Mouse (Mus musculus): Measurements from ENCODE around the gene Zmynd8. TPM values are rescaled to one million over a fixed set of nuclear protein-coding genes. Genes with fewer than 3 reads are reported as not detected.

Gene Zmynd8
- polyA plus RNA-seq, 1 experiment: 17.9 TPM

- H3K4me3 ChIP-seq (ENCODE audit: insufficient read depth, low read depth, low read length): no peak overlapping the region
- H3K4me1 ChIP-seq (ENCODE audit: control insufficient read depth, insufficient read depth, insufficient read length, low read length): peaks cover 3% of the 10 kb centered on the region; the same call in 1 of the 2 replicates
- H3K27ac ChIP-seq (replicated peaks; ENCODE audit: low read depth, low read length): no peak overlapping the region
Observed at GRCm38 (mm10) chr2:165828770-165829169, 70.0 kb downstream of the Zmynd8 start.

- Histone ChIP-seq H3K4me1 (ENCODE audit: control insufficient read depth, insufficient read depth, insufficient read length, low read length) (no peaks in the 10 kb centered on the region), H3K4me3 (ENCODE audit: insufficient read depth, low read depth, low read length) (no peak overlapping the region), H3K27ac (replicated peaks; ENCODE audit: low read depth, low read length) (peak overlapping the region; percentile 47; the same call in 1 of the 2 replicates)
Observed at GRCm38 (mm10) chr2:165825964-165826712, 72.7 kb downstream of the Zmynd8 start.

GRCm38 (mm10) chr2:165825261-165825900 lies 73.4 kb downstream of the Zmynd8 start:
- Histone ChIP-seq H3K4me3 (ENCODE audit: insufficient read depth, low read depth, low read length) (no peak overlapping the region), H3K27ac (replicated peaks; ENCODE audit: low read depth, low read length) (no peak overlapping the region), H3K4me1 (ENCODE audit: control insufficient read depth, insufficient read depth, insufficient read length, low read length) (no peaks in the 10 kb centered on the region)

- no peak overlapping the region for H3K27ac ChIP-seq (replicated peaks; ENCODE audit: low read depth, low read length)
- H3K4me3 ChIP-seq (ENCODE audit: insufficient read depth, low read depth, low read length): no peak overlapping the region
- H3K4me1 ChIP-seq (ENCODE audit: control insufficient read depth, insufficient read depth, insufficient read length, low read length): no peaks in the 10 kb centered on the region
Observed at GRCm38 (mm10) chr2:165824826-165825225, 74.0 kb downstream of the Zmynd8 start.

GRCm38 (mm10) chr2:165822478-165822877 lies 76.3 kb downstream of the Zmynd8 start:
- Histone ChIP-seq H3K27ac (replicated peaks; ENCODE audit: low read depth, low read length) (no peak overlapping the region), H3K4me1 (ENCODE audit: control insufficient read depth, insufficient read depth, insufficient read length, low read length) (no peaks in the 10 kb centered on the region), H3K4me3 (ENCODE audit: insufficient read depth, low read depth, low read length) (no peak overlapping the region)

GRCm38 (mm10) chr2:165821671-165822070 lies 77.1 kb downstream of the Zmynd8 start:
- H3K4me1 ChIP-seq (ENCODE audit: control insufficient read depth, insufficient read depth, insufficient read length, low read length): no peaks in the 10 kb centered on the region
- H3K4me3 ChIP-seq (ENCODE audit: insufficient read depth, low read depth, low read length): no peak overlapping the region
- H3K27ac ChIP-seq (replicated peaks; ENCODE audit: low read depth, low read length): no peak overlapping the region

- Histone ChIP-seq H3K27ac (replicated peaks; ENCODE audit: low read depth, low read length) (no peak overlapping the region), H3K4me3 (ENCODE audit: insufficient read depth, low read depth, low read length) (no peak overlapping the region), H3K4me1 (ENCODE audit: control insufficient read depth, insufficient read depth, insufficient read length, low read length) (no peaks in the 10 kb centered on the region)
Observed at GRCm38 (mm10) chr2:165820504-165821095, 78.2 kb downstream of the Zmynd8 start.

GRCm38 (mm10) chr2:165820073-165820472 lies 78.7 kb downstream of the Zmynd8 start:
- no peaks in the 10 kb centered on the region for H3K4me1 ChIP-seq (ENCODE audit: control insufficient read depth, insufficient read depth, insufficient read length, low read length)
- no peak overlapping the region for H3K27ac ChIP-seq (replicated peaks; ENCODE audit: low read depth, low read length)
- H3K4me3 ChIP-seq (ENCODE audit: insufficient read depth, low read depth, low read length): no peak overlapping the region

GRCm38 (mm10) chr2:165818985-165819948 lies 79.5 kb downstream of the Zmynd8 start:
- H3K4me1 ChIP-seq (ENCODE audit: control insufficient read depth, insufficient read depth, insufficient read length, low read length): no peaks in the 10 kb centered on the region
- no peak overlapping the region for H3K4me3 ChIP-seq (ENCODE audit: insufficient read depth, low read depth, low read length)
- H3K27ac ChIP-seq (replicated peaks; ENCODE audit: low read depth, low read length): no peak overlapping the region

GRCm38 (mm10) chr2:165818570-165818969 lies 80.2 kb downstream of the Zmynd8 start:
- Histone ChIP-seq H3K27ac (replicated peaks; ENCODE audit: low read depth, low read length) (no peak overlapping the region), H3K4me3 (ENCODE audit: insufficient read depth, low read depth, low read length) (no peak overlapping the region)

GRCm38 (mm10) chr2:165817437-165817836 lies 81.4 kb downstream of the Zmynd8 start:
- Histone ChIP-seq H3K27ac (replicated peaks; ENCODE audit: low read depth, low read length) (no peak overlapping the region), H3K4me1 (ENCODE audit: control insufficient read depth, insufficient read depth, insufficient read length, low read length) (no peaks in the 10 kb centered on the region), H3K4me3 (ENCODE audit: insufficient read depth, low read depth, low read length) (no peak overlapping the region)

More at GRCm38 (mm10) chr2:165818570-165818969, 80.2 kb downstream of the Zmynd8 start:
- no peaks in the 10 kb centered on the region for H3K4me1 ChIP-seq (ENCODE audit: control insufficient read depth, insufficient read depth, insufficient read length, low read length)

- Histone ChIP-seq H3K4me3 (ENCODE audit: insufficient read depth, low read depth, low read length) (no peak overlapping the region), H3K27ac (replicated peaks; ENCODE audit: low read depth, low read length) (no peak overlapping the region), H3K4me1 (ENCODE audit: control insufficient read depth, insufficient read depth, insufficient read length, low read length) (no peaks in the 10 kb centered on the region)
Observed at GRCm38 (mm10) chr2:165815103-165815880, 83.5 kb downstream of the Zmynd8 start.

GRCm38 (mm10) chr2:165812889-165813288 lies 85.9 kb downstream of the Zmynd8 start:
- Histone ChIP-seq H3K4me3 (ENCODE audit: insufficient read depth, low read depth, low read length) (no peak overlapping the region), H3K4me1 (ENCODE audit: control insufficient read depth, insufficient read depth, insufficient read length, low read length) (no peaks in the 10 kb centered on the region), H3K27ac (replicated peaks; ENCODE audit: low read depth, low read length) (no peak overlapping the region)

GRCm38 (mm10) chr2:165811536-165811935 lies 87.3 kb downstream of the Zmynd8 start:
- Histone ChIP-seq H3K4me1 (ENCODE audit: control insufficient read depth, insufficient read depth, insufficient read length, low read length) (no peaks in the 10 kb centered on the region), H3K4me3 (ENCODE audit: insufficient read depth, low read depth, low read length) (no peak overlapping the region), H3K27ac (replicated peaks; ENCODE audit: low read depth, low read length) (no peak overlapping the region)

All from brown adipose tissue, adult 24 weeks (tissue).